Mouse (Mus musculus): ENCODE data around the gene Gm10837. TPM values are rescaled to one million over a fixed set of nuclear protein-coding genes. Genes with fewer than 3 reads are reported as not detected.

Gm10837 gene
- polyA plus RNA-seq, 1 experiment, result not detected

DNA sequence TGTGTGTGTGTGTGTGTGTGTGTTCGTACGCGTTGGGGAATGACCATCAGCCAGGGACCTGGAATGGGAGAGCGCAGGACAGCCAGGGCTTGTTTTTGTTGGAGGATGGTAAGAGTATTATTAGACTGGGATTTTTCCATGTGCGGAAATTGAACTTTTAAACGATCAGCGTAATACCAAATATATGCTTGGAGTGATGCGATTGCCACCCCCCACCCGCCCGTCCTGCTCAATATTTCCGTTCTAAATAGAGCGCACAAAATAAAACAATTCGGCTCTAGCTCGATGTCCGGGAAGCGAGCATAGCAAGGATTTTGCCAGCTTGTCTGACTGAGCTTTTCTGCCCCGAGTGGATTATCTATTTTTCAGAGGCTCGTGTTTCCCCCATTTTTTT lies 13.6 kb upstream of the Gm10837 start:
- Histone ChIP-seq H3K27me3 (ENCODE audit: control insufficient read depth, insufficient read depth, low read length) (peaks cover 9% of the 10 kb centered on the region), H3K27ac (ENCODE audit: control insufficient read depth, insufficient read depth, low read depth, low read length) (no peak overlapping the region), H3K4me1 (ENCODE audit: control insufficient read depth, insufficient read depth, low read length) (peaks cover 13% of the 10 kb centered on the region), H3K4me3 (ENCODE audit: control insufficient read depth, low read depth, low read length) (no peak overlapping the region), H3K36me3 (ENCODE audit: control insufficient read depth, insufficient read depth, low read length) (no peaks in the 10 kb centered on the region)
- no peak for TF ChIP-seq CTCF (IDR thresholded peaks at IDR 0.05; ENCODE audit: control insufficient read depth, insufficient read depth, insufficient replicate concordance, low read depth, low read length)

DNA sequence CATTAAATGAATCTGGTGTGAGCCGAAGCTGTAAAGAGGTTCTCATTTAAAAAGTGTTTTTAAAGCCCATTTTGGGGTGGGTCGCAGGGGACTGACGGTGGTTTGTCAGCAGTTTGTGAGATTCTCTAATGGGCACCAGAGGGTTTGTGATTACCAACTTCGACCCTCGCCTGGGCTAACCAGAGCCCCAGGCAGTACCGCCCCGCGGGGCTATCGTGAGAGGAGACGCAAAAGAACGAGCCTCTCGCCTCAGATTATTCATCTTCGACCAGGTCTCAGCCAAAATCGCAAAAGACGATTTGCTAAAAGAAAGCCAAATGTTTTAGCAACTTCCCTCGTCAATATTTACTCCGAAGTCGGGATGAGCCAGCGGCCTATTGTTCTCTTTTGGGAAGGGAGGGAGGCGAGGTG lies 13.1 kb upstream of the Gm10837 start:
- TF ChIP-seq POLR2A (IDR thresholded peaks at IDR 0.05; ENCODE audit: control insufficient read depth, low read depth, low read length) (no peak), CTCF (IDR thresholded peaks at IDR 0.05; ENCODE audit: control insufficient read depth, insufficient read depth, insufficient replicate concordance, low read depth, low read length) (no peak)
- Histone ChIP-seq H3K36me3 (ENCODE audit: control insufficient read depth, insufficient read depth, low read length) (no peaks in the 10 kb centered on the region), H3K4me1 (ENCODE audit: control insufficient read depth, insufficient read depth, low read length) (peaks cover 12% of the 10 kb centered on the region), H3K27me3 (ENCODE audit: control insufficient read depth, insufficient read depth, low read length) (peaks cover 9% of the 10 kb centered on the region), H3K4me3 (ENCODE audit: control insufficient read depth, low read depth, low read length) (no peak overlapping the region), H3K27ac (ENCODE audit: control insufficient read depth, insufficient read depth, low read depth, low read length) (no peak overlapping the region)

DNA sequence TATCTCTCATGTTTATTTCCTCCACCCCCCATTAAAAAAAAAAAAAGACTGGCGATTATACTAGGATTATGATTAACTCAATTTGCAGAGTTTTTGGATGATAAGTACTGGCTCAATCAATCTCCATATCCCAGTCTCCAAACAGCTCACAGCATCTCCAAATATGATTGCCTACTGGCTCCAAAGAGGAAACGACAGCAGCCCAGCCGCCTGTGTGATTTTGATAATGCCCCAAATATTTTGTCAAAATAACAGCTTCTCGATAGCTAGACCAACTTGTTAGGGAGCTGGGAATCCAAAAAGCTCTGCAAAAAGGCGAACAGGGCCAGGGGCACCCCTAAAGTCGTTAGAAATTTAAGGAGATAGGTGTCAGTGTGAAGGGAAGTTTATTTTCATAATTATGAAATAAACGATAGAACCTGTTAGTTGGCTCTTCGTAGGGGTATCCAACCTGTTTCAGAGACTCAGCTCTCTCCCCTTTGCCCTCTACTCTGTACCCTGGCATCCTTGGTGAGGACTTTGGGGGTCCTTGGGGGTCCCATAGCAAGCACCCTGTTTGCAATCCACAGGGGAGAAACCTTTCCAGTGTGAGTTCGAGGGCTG lies 12.3 kb upstream of the Gm10837 start:
- H3K27me3 ChIP-seq (ENCODE audit: control insufficient read depth, insufficient read depth, low read length), result peaks cover 6% of the 10 kb centered on the region; the same call in 1 of the 2 replicates
- H3K36me3 ChIP-seq (ENCODE audit: control insufficient read depth, insufficient read depth, low read length), result no peaks in the 10 kb centered on the region
- H3K27ac ChIP-seq (ENCODE audit: control insufficient read depth, insufficient read depth, low read depth, low read length), result no peak overlapping the region
- H3K4me3 ChIP-seq (ENCODE audit: control insufficient read depth, low read depth, low read length), result no peak overlapping the region
- no peak for TF ChIP-seq CTCF (IDR thresholded peaks at IDR 0.05; ENCODE audit: control insufficient read depth, insufficient read depth, insufficient replicate concordance, low read depth, low read length)
- H3K4me1 ChIP-seq (ENCODE audit: control insufficient read depth, insufficient read depth, low read length), result peaks cover 12% of the 10 kb centered on the region

DNA sequence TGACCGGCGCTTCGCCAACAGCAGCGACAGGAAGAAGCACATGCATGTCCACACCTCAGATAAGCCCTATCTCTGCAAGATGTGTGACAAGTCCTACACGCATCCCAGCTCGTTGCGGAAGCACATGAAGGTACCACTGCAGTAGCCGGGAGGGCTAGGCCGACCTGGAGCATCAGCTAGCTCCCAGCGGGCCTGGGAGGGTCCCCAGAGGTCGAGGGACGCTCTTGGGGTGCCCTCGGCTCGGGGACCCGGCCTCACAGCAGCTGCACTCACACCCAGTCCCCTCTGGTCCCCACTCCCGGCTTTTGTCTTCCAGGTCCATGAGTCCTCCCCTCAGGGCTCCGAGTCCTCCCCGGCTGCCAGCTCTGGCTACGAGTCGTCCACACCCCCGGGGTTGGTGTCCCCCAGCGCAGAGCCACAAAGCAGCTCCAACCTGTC lies 11.8 kb upstream of the Gm10837 start:
- Histone ChIP-seq H3K4me1 (ENCODE audit: control insufficient read depth, insufficient read depth, low read length) (peaks cover 12% of the 10 kb centered on the region), H3K36me3 (ENCODE audit: control insufficient read depth, insufficient read depth, low read length) (no peaks in the 10 kb centered on the region), H3K4me3 (ENCODE audit: control insufficient read depth, low read depth, low read length) (no peak overlapping the region), H3K27me3 (ENCODE audit: control insufficient read depth, insufficient read depth, low read length) (peaks cover 6% of the 10 kb centered on the region), H3K27ac (ENCODE audit: control insufficient read depth, insufficient read depth, low read depth, low read length) (no peak overlapping the region)
- TF ChIP-seq CTCF (IDR thresholded peaks at IDR 0.05; ENCODE audit: control insufficient read depth, insufficient read depth, insufficient replicate concordance, low read depth, low read length), result no peak
- TF ChIP-seq POLR2A (IDR thresholded peaks at IDR 0.05; ENCODE audit: control insufficient read depth, low read depth, low read length), result no peak

DNA sequence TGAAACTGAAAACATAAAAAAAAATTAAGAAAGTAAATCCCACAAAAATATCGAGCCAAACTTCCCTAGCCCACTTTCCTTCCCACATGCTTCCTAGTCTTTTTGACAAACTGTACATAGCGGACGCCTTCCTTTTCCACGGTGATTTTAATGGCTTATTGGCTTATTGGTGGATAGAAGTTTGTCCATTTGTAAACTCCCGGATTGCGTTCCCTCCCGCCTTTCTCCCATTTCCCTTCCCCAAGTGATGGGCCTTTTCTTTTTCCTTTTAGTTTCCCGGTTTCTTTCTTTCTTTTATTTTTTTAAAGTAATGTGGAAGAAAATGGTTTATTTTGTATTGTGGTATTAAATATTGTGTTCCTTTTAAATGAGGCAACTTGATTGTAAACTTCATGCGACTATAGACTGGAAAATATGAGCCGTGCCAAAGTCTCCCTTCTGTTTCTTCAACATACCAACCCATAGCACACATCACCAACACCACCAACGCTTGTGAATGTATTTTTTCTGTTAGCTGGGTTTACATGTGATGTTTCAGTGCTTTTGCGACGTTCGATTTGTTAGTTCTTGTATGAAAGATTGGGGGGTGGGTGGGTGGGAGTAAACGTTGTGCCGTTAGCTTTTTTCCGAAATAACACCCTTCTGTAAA lies 10.8 kb upstream of the Gm10837 start:
- Histone ChIP-seq H3K27ac (ENCODE audit: control insufficient read depth, insufficient read depth, low read depth, low read length) (no peak overlapping the region), H3K36me3 (ENCODE audit: control insufficient read depth, insufficient read depth, low read length) (no peaks in the 10 kb centered on the region), H3K4me1 (ENCODE audit: control insufficient read depth, insufficient read depth, low read length) (peaks cover 12% of the 10 kb centered on the region), H3K4me3 (ENCODE audit: control insufficient read depth, low read depth, low read length) (no peak overlapping the region), H3K27me3 (ENCODE audit: control insufficient read depth, insufficient read depth, low read length) (peaks cover 6% of the 10 kb centered on the region)
- TF ChIP-seq CTCF (IDR thresholded peaks at IDR 0.05; ENCODE audit: control insufficient read depth, insufficient read depth, insufficient replicate concordance, low read depth, low read length) (no peak), POLR2A (IDR thresholded peaks at IDR 0.05; ENCODE audit: control insufficient read depth, low read depth, low read length) (no peak)

DNA sequence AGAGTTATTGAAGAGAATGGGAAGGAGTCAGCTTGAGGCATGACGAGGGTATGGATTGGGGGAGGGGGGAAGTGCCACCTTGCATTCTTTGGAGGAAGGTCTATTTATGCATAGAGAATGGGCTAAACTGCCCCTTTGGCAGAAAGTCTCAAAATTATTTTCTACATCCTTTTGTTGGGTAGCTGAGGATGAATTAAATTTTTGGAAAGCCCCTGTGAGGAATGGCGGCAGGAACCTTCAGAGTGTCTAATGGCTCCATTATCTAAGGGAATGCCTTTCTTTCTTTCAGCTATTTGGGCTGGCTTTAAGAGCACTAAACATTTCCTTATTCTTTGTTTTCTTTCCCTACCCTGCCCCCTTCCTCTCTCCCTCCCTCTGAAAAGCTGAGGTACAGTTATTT lies 10.0 kb upstream of the Gm10837 start:
- H3K4me1 ChIP-seq (ENCODE audit: control insufficient read depth, insufficient read depth, low read length), result peaks cover 11% of the 10 kb centered on the region
- peaks cover 6% of the 10 kb centered on the region for H3K27me3 ChIP-seq (ENCODE audit: control insufficient read depth, insufficient read depth, low read length)
- H3K4me3 ChIP-seq (ENCODE audit: control insufficient read depth, low read depth, low read length), result no peak overlapping the region
- no peaks in the 10 kb centered on the region for H3K36me3 ChIP-seq (ENCODE audit: control insufficient read depth, insufficient read depth, low read length)
- H3K27ac ChIP-seq (ENCODE audit: control insufficient read depth, insufficient read depth, low read depth, low read length), result no peak overlapping the region
- no peak for TF ChIP-seq POLR2A (IDR thresholded peaks at IDR 0.05; ENCODE audit: control insufficient read depth, low read depth, low read length)
- TF ChIP-seq CTCF (IDR thresholded peaks at IDR 0.05; ENCODE audit: control insufficient read depth, insufficient read depth, insufficient replicate concordance, low read depth, low read length), result no peak

DNA sequence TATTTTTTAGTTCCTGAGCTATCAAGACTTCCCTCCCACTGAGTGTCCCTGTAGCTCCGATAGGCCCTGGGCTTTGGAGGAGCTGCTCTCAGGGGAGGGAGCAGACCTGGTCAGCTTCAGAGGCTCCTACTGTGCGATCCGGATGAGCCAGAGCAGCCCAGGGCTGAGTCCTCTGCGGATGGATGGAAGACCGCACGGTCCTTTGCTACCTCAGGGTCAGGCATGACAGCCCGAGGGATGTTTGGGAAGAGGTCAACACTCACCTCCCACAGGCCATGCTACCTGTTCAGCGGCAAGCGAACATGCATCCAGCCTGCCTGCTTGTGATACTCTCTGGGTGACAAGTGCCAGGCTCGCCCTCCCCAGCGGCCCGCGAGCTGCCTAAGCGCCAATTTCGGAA lies 9.2 kb upstream of the Gm10837 start:
- Histone ChIP-seq H3K36me3 (ENCODE audit: control insufficient read depth, insufficient read depth, low read length) (no peaks in the 10 kb centered on the region), H3K27ac (ENCODE audit: control insufficient read depth, insufficient read depth, low read depth, low read length) (no peak overlapping the region), H3K27me3 (ENCODE audit: control insufficient read depth, insufficient read depth, low read length) (peaks cover 9% of the 10 kb centered on the region), H3K4me1 (ENCODE audit: control insufficient read depth, insufficient read depth, low read length) (peaks cover 5% of the 10 kb centered on the region; the same call in 1 of the 2 replicates), H3K4me3 (ENCODE audit: control insufficient read depth, low read depth, low read length) (no peak overlapping the region)
- no peak for TF ChIP-seq CTCF (IDR thresholded peaks at IDR 0.05; ENCODE audit: control insufficient read depth, insufficient read depth, insufficient replicate concordance, low read depth, low read length)
- TF ChIP-seq POLR2A (IDR thresholded peaks at IDR 0.05; ENCODE audit: control insufficient read depth, low read depth, low read length), result no peak

Measured in testis, adult 2 months (tissue).